8 mouse cellular contexts compared by ENCODE assay signal in the genomic region with DNA sequence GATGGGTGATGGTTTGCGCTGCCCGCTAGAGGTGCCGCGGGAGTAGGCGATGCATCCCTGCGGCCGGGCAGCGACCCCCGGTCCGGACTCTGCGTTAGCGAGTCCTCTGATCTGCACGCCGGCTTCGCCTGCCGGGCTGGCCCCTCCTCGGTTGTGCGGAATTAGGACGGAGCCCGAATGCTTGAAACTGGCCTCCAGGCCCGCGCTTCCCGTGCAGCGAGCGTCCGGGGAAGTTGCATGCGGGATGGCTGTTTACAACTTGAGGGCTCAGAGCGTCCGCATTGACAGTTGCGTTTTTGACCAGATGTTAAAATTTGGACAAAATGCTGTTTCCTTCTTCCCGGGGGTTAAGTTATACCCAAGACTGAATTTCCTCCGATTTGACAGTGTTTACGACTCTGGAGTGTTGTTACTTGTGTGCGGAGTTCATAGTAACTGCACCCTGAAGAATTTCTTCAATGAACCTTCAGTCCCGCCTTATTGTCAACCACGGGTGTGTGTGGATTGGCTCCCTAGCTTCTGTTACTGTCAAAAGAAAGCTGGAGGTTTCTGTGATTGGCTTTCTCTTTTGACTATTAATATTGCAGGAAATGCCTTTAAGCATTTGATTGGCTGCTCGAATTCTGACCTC. TPM values are rescaled to one million over a fixed set of nuclear protein-coding genes. Genes with fewer than 3 reads are reported as not detected.
A peak's percentile ranks its signal among the peaks of the same experiment; 100 is the strongest.
DNase-seq lines count a peak whose midpoint lies in the region; ATAC-seq and TF ChIP-seq lines count a peak whose summit lies in the region.

No protein-coding gene starts in this region.

- peak overlapping the region; percentile 99 for H3K27ac ChIP-seq in lung, embryonic 16.5 days (ENCODE audit: low read length)
- peak overlapping the region; percentile 74 for H3K27ac ChIP-seq in thymus, adult 2 months (ENCODE audit: control insufficient read depth, insufficient read depth, low read length)

- under 1% methylated on average over 37 of the region's 37 CpGs for WGBS in lung, embryonic 16.5 days
- under 1% methylated on average over 37 of the region's 37 CpGs for WGBS in thymus, adult 2 months

- peak overlapping the region; percentile 96 for H3K4me3 ChIP-seq in lung, embryonic 16.5 days (ENCODE audit: low read length)
- H3K4me3 ChIP-seq in thymus, adult 2 months (ENCODE audit: control insufficient read depth, insufficient read depth, low read length) = peak overlapping the region; percentile 80

- H3K4me2 ChIP-seq in lung, embryonic 16.5 days (ENCODE audit: low read depth, low read length) = peak overlapping the region; percentile 82

- TF ChIP-seq POLR2A in thymus, adult 2 months (IDR thresholded peaks at IDR 0.05; ENCODE audit: control insufficient read depth, extremely low read depth, insufficient read depth, low read length, poor library complexity) = no peak

- peak; percentile 87 to 93 for ATAC-seq in hematopoietic stem cell, adult 5-6 weeks (replicated peaks in 1 of 2; ENCODE audit: insufficient read depth in 1 of 2, low FRiP score in 2 of 2, low TSS enrichment in 1 of 2, low read depth in 1 of 2, poor library complexity in 2 of 2, severe bottlenecking in 2 of 2)
- peak; percentile 37 for ATAC-seq in lung, embryonic 16.5 days (ENCODE audit: low read depth)

- H3K9ac ChIP-seq in lung, embryonic 16.5 days (ENCODE audit: low read length) = peak overlapping the region; percentile 99

- TF ChIP-seq CTCF in thymus, adult 2 months (IDR thresholded peaks at IDR 0.05; ENCODE audit: borderline replicate concordance, control insufficient read depth, extremely low read depth, insufficient read depth, low read length, poor library complexity) = no peak

- H3K9me3 ChIP-seq in lung, embryonic 16.5 days (ENCODE audit: control insufficient read depth, low read length) = no peaks in the 10 kb centered on the region

- no peaks in the 10 kb centered on the region for H3K27me3 ChIP-seq in lung, embryonic 16.5 days (ENCODE audit: control insufficient read depth, insufficient read depth, low read depth, low read length)
- no peaks in the 10 kb centered on the region for H3K27me3 ChIP-seq in thymus, adult 2 months (ENCODE audit: control insufficient read depth, insufficient read depth, low read length)

- peak; percentile 81 for DNase-seq in Muller cell, postnatal 12 days (ENCODE audit: inconsistent ontology term)
- peak; percentile 89 for DNase-seq in cerebellum, adult 9-10 months
- peak; percentile 78 for DNase-seq in forelimb bud, embryonic 11.5 days (ENCODE audit: low read depth, low spot score)
- DNase-seq in layer of hippocampus, adult 9-11 months = peak; percentile 82
- peak; percentile 35 for DNase-seq in ovary, adult 18-20 months (ENCODE audit: low spot score)
- peak; percentile 61 for DNase-seq in thymus, adult 2 months

- H3K36me3 ChIP-seq in lung, embryonic 16.5 days (ENCODE audit: control insufficient read depth, insufficient read depth, low read length) = no peaks in the 10 kb centered on the region
- H3K36me3 ChIP-seq in thymus, adult 2 months (ENCODE audit: control insufficient read depth, insufficient read depth, low read length) = no peaks in the 10 kb centered on the region

- peaks cover 2% of the 10 kb centered on the region; the same call in 1 of the 2 replicates for H3K4me1 ChIP-seq in lung, embryonic 16.5 days (replicated peaks; ENCODE audit: control insufficient read depth, insufficient read depth, low read length)
- peaks cover 4% of the 10 kb centered on the region; the same call in 1 of the 2 replicates for H3K4me1 ChIP-seq in thymus, adult 2 months (replicated peaks; ENCODE audit: control insufficient read depth, insufficient read depth, low read length)

RNA-seq across cellular contexts. Expression of gene Epc2, which starts 1.3 kb away (rescaled TPM):
- total RNA-seq in hematopoietic stem cell, adult 5-6 weeks (2017) = 58.7 and 69.3 TPM in 2 replicates
- 5.9 and 6.8 TPM in 2 replicates for polyA plus RNA-seq in lung, embryonic 16.5 days (2015; fragmentation: Nextera tagmentation; extraction: Ambion mirVana)
- polyA plus RNA-seq in thymus, adult 2 months (2012; rRNA removed) = 13.4 and 14.0 TPM in 2 replicates

Comparison
In these comparisons a context has a peak if more than half of its experiments do, and no peak if none do; other contexts are left out.
1. Peak in every context shown above with its lines: DNase-seq, ATAC-seq, H3K4me3 ChIP-seq and H3K27ac ChIP-seq.
2. DNase-seq: peak in every context shown above with its lines; median percentile 89 in cerebellum, adult 9-10 months; 82 in layer of hippocampus, adult 9-11 months; 81 in Muller cell, postnatal 12 days; 78 in forelimb bud, embryonic 11.5 days; 61 in thymus, adult 2 months; 35 in ovary, adult 18-20 months.